Mouse (Mus musculus) liver, adult 2 months (tissue): Measurements from ENCODE around the gene Itgb4.

ENCODE experiments used
- CTCF ChIP-seq: fragments of 200-500 bp; IDR thresholded peaks from 2 replicates; pipeline ENCODE4 v1.5.1; 2011; ENCODE audit warnings: low read depth, low read length, control low read depth
- POLR2A ChIP-seq: fragments of 200-500 bp; IDR thresholded peaks from 2 replicates; pipeline ENCODE4 v1.6.1; 2011; ENCODE audit warnings: low read length, control low read depth; ENCODE audit not compliant: insufficient read depth; ENCODE audit errors: extremely low read depth

GRCm38 (mm10) chr11:115939690-115940329 lies 34.7 kb upstream of the Itgb4 start:
- TF ChIP-seq CTCF: peak; percentile 31; the same call in 1 of the 2 replicates
- no peak for TF ChIP-seq POLR2A
